Mouse (Mus musculus): ENCODE results near the gene Rimkla.

Rimkla gene

GRCm38 (mm10) chr4:119417894-119418293 lies 74.5 kb downstream of the Rimkla start:
- no peak for DNase-seq (ENCODE audit: extremely low spot score)

- DNase-seq (ENCODE audit: extremely low spot score), result no peak
Measured at GRCm38 (mm10) chr4:119417270-119417669, 75.2 kb downstream of the Rimkla start.

All from embryo, embryonic 9.5 days (tissue).